Mouse (Mus musculus) heart, embryonic 12.5 days (tissue): Measurements from ENCODE around the gene Mapkapk5. TPM values are rescaled to one million over a fixed set of nuclear protein-coding genes. Genes with fewer than 3 reads are reported as not detected.
"Not testable (repeated sequence)": the region's sequence is repeated elsewhere in the genome, so short reads cannot be mapped to it uniquely, and the experiment has no call there.

ENCODE experiments used
- ATAC-seq: fragments of 200-750 bp; cut with Nextera tagmentation; 2 replicates; pipeline ENCODE4 v1.8.0; 2017; ENCODE audit warnings: moderate TSS enrichment, moderate library complexity; ENCODE audit not compliant: insufficient number of reproducible peaks, low FRiP score
- H3K27ac ChIP-seq: fragments of 300-500 bp; sonication (generic); 2 replicates; pipeline ENCODE4 v1.5.1; 2016; ENCODE audit warnings: mild to moderate bottlenecking, moderate library complexity; ENCODE audit not compliant: poor library complexity, severe bottlenecking
- H3K27me3 ChIP-seq: fragments of 300-500 bp; sonication (generic); replicated peaks from 2 replicates; pipeline ENCODE4 v1.6.1; 2016; ENCODE audit warnings: mild to moderate bottlenecking, moderate library complexity
- H3K36me3 ChIP-seq: fragments of 300-500 bp; sonication (generic); 2 replicates; pipeline ENCODE4 v1.6.1; 2016; ENCODE audit warnings: mild to moderate bottlenecking, moderate library complexity
- H3K4me1 ChIP-seq: fragments of 300-500 bp; sonication (generic); replicated peaks from 2 replicates; pipeline ENCODE4 v1.6.1; 2016; ENCODE audit warnings: mild to moderate bottlenecking
- H3K4me2 ChIP-seq: fragments of 300-500 bp; sonication (generic); 2 replicates; pipeline ENCODE4 v1.6.1; 2016; ENCODE audit warnings: mild to moderate bottlenecking, moderate library complexity
- H3K4me3 ChIP-seq: fragments of 300-500 bp; sonication (generic); 2 replicates; pipeline ENCODE4 v1.5.1; 2016; ENCODE audit warnings: mild to moderate bottlenecking
- H3K9ac ChIP-seq: fragments of 300-500 bp; sonication (generic); 2 replicates; pipeline ENCODE4 v1.6.1; 2016; ENCODE audit warnings: mild to moderate bottlenecking, moderate library complexity
- H3K9me3 ChIP-seq: fragments of 300-500 bp; sonication (generic); replicated peaks from 2 replicates; pipeline ENCODE4 v1.6.1; 2016; ENCODE audit warnings: mild to moderate bottlenecking, moderate library complexity
- WGBS: fragments of 180-500 bp; shearing (Covaris S2); methylation state at CpG from one replicate; pipeline ENCODE4 v1.1.7; 2016; 5-methylcytosine and 5-hydroxymethylcytosine counted together
- polyA plus RNA-seq: library from polyadenylated mRNA; unstranded; fragments of >200 nt; fragmentation: Nextera tagmentation; extraction: Ambion mirVana; gene quantifications from 2 replicates; pipeline ENCODE4 v1.2.1, GENCODE M21; 2016

Gene Mapkapk5
- polyA plus RNA-seq, 1 experiment from 2014 or later, result 40.0 TPM

DNA sequence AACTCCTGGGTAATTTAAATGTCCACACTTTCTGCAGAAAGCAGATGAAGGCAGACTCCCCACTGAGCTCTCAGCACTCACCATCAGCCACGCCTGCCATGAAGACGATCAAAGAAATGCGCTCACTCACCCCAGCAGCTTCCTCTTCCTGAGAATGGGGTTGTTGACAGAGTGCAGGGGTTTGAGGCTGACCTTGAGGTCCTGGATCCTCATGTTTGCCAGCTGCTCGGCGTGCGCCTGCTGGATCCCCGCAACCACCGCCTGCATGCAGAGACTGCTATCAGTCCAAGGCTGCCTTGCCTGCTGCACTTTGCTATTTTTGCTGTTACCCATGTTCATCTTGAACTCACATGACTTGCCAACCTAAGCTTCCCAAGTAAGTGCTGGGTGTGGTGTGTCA is 18.7 kb downstream of the Mapkapk5 start:
- ATAC-seq, result no peak; the same call in 1 of the 2 replicates
- H3K4me3 ChIP-seq, result no peak overlapping the region
- H3K27ac ChIP-seq, result no peak overlapping the region
- peaks cover 3% of the 10 kb centered on the region; the same call in 1 of the 2 replicates for H3K4me1 ChIP-seq
- H3K4me2 ChIP-seq, result no peak overlapping the region
- no peaks in the 10 kb centered on the region for H3K9me3 ChIP-seq
- no peaks in the 10 kb centered on the region for H3K27me3 ChIP-seq
- H3K36me3 ChIP-seq, result peaks cover 77% of the 10 kb centered on the region
- no peak overlapping the region for H3K9ac ChIP-seq
- 64% methylated on average over 8 of the region's 8 CpGs for WGBS

GRCm38 (mm10) chr5:121526526-121526925 is 19.2 kb downstream of the Mapkapk5 start:
- Histone ChIP-seq H3K27ac (no peak overlapping the region), H3K27me3 (no peaks in the 10 kb centered on the region), H3K4me1 (peaks cover 3% of the 10 kb centered on the region; the same call in 1 of the 2 replicates), H3K4me2 (no peak overlapping the region), H3K9ac (no peak overlapping the region), H3K36me3 (peaks cover 75% of the 10 kb centered on the region), H3K9me3 (no peaks in the 10 kb centered on the region), H3K4me3 (no peak overlapping the region)
- WGBS, result 76% methylated on average over 7 of the region's 7 CpGs
- no peak for ATAC-seq

- no peak; the same call in 1 of the 2 replicates for ATAC-seq
- 78% methylated on average over 14 of the region's 14 CpGs for WGBS
Observed at GRCm38 (mm10) chr5:121525774-121526450, 19.8 kb downstream of the Mapkapk5 start.

GRCm38 (mm10) chr5:121519758-121520157 is 25.9 kb downstream of the Mapkapk5 start:
- not testable (repeated sequence) for H3K4me3 ChIP-seq, H3K9ac ChIP-seq, H3K4me2 ChIP-seq, H3K27me3 ChIP-seq, H3K27ac ChIP-seq, ATAC-seq, H3K9me3 ChIP-seq, H3K4me1 ChIP-seq
- WGBS, result 83% methylated on average over 11 of the region's 17 CpGs
- peaks cover 50% of the 10 kb centered on the region for H3K36me3 ChIP-seq

More at GRCm38 (mm10) chr5:121525774-121526450, 19.8 kb downstream of the Mapkapk5 start:
- peaks cover 3% of the 10 kb centered on the region; the same call in 1 of the 2 replicates for H3K4me1 ChIP-seq
- no peak overlapping the region for H3K4me2 ChIP-seq
- H3K27ac ChIP-seq, result no peak overlapping the region
- H3K9me3 ChIP-seq, result no peaks in the 10 kb centered on the region
- no peak overlapping the region for H3K4me3 ChIP-seq
- H3K36me3 ChIP-seq, result peaks cover 75% of the 10 kb centered on the region
- H3K27me3 ChIP-seq, result no peaks in the 10 kb centered on the region
- H3K9ac ChIP-seq, result no peak overlapping the region

- Histone ChIP-seq H3K36me3 (peaks cover 42% of the 10 kb centered on the region), H3K27ac (no peak overlapping the region), H3K4me3 (no peak overlapping the region), H3K4me1 (no peaks in the 10 kb centered on the region), H3K27me3 (no peaks in the 10 kb centered on the region), H3K9ac (no peak overlapping the region), H3K4me2 (no peak overlapping the region), H3K9me3 (no peaks in the 10 kb centered on the region)
- ATAC-seq, result no peak
- 85% methylated on average over 9 of the region's 9 CpGs for WGBS
Observed at GRCm38 (mm10) chr5:121518983-121519382, 26.7 kb downstream of the Mapkapk5 start.

GRCm38 (mm10) chr5:121510009-121510408 is 35.7 kb downstream of the Mapkapk5 start:
- Histone ChIP-seq H3K4me2 (no peak overlapping the region), H3K27me3 (no peaks in the 10 kb centered on the region), H3K36me3 (no peaks in the 10 kb centered on the region), H3K27ac (no peak overlapping the region), H3K4me3 (no peak overlapping the region), H3K4me1 (peaks cover 3% of the 10 kb centered on the region; the same call in 1 of the 2 replicates), H3K9ac (no peak overlapping the region), H3K9me3 (no peaks in the 10 kb centered on the region)
- no peak for ATAC-seq
- 79% methylated on average over 7 of the region's 7 CpGs for WGBS

GRCm38 (mm10) chr5:121506846-121507245 is 38.9 kb downstream of the Mapkapk5 start:
- WGBS, result 86% methylated on average over 1 of the region's 1 CpGs
- Histone ChIP-seq H3K9ac (no peak overlapping the region), H3K27ac (no peak overlapping the region), H3K27me3 (no peaks in the 10 kb centered on the region), H3K4me2 (no peak overlapping the region), H3K36me3 (no peaks in the 10 kb centered on the region), H3K4me3 (no peak overlapping the region), H3K9me3 (no peaks in the 10 kb centered on the region), H3K4me1 (peaks cover 3% of the 10 kb centered on the region; the same call in 1 of the 2 replicates)
- ATAC-seq, result no peak

- no peaks in the 10 kb centered on the region for H3K9me3 ChIP-seq
- no peak within 1 kb of the TSS for H3K9ac ChIP-seq
- ATAC-seq, result no peak
- no peaks in the 10 kb centered on the region for H3K36me3 ChIP-seq
- H3K27ac ChIP-seq, result no peak within 1 kb of the TSS
- no peak within 1 kb of the TSS for H3K4me2 ChIP-seq
- H3K4me3 ChIP-seq, result no peak within 1 kb of the TSS
- H3K4me1 ChIP-seq, result peaks cover 3% of the 10 kb centered on the region; the same call in 1 of the 2 replicates
- H3K27me3 ChIP-seq, result no peaks in the 10 kb centered on the region
- 74% methylated on average over 3 of the region's 3 CpGs for WGBS
Observed at GRCm38 (mm10) chr5:121503231-121503630, 42.5 kb downstream of the Mapkapk5 start, which contains the start of gene Adam1b. Adam1b (minus strand) TSS chr5:121503435.

- H3K9ac ChIP-seq, H3K36me3 ChIP-seq, H3K27ac ChIP-seq, ATAC-seq, H3K9me3 ChIP-seq, H3K27me3 ChIP-seq, H3K4me3 ChIP-seq, H3K4me2 ChIP-seq, H3K4me1 ChIP-seq: not testable (repeated sequence)
- 66% methylated on average over 11 of the region's 17 CpGs for WGBS
Observed at GRCm38 (mm10) chr5:121501424-121501996, 44.2 kb downstream of the Mapkapk5 start.

DNA sequence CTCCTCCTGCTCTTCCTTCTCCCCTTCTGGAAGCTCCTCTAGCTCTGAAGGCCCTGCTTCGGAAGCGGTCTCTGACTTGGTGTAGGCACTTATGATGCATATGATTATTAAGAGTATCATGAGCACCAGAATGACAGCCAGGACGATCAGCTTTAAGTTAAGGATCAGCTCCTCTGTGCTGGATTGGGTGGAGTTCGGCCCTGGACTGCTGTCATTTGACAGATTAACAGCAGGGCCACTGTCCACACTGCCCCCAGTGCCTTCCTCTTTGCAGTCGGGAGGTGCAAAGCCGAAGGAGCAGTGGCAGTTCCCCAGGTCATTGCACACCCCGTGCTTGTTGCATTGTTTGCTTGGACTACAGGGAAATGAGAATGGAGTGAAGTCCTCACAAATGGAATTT is 45.0 kb downstream of the Mapkapk5 start:
- 60% methylated on average over 7 of the region's 7 CpGs for WGBS
- Histone ChIP-seq H3K36me3 (no peaks in the 10 kb centered on the region), H3K4me1 (no peaks in the 10 kb centered on the region), H3K27ac (no peak overlapping the region), H3K4me3 (no peak overlapping the region), H3K4me2 (no peak overlapping the region), H3K9me3 (no peaks in the 10 kb centered on the region), H3K27me3 (no peaks in the 10 kb centered on the region), H3K9ac (no peak overlapping the region)
- no peak for ATAC-seq

GRCm38 (mm10) chr5:121493305-121493704 is 52.4 kb downstream of the Mapkapk5 start:
- Histone ChIP-seq H3K9ac (no peak overlapping the region), H3K9me3 (no peaks in the 10 kb centered on the region; the same call in 1 of the 2 replicates), H3K27ac (no peak overlapping the region), H3K4me1 (no peaks in the 10 kb centered on the region), H3K4me3 (no peak overlapping the region), H3K27me3 (peaks cover 6% of the 10 kb centered on the region; the same call in 1 of the 2 replicates), H3K4me2 (no peak overlapping the region), H3K36me3 (no peaks in the 10 kb centered on the region)
- no peak for ATAC-seq
- WGBS, result 72% methylated on average over 8 of the region's 8 CpGs
